Mouse (Mus musculus) spleen, adult 2 months (tissue): Measurements from ENCODE around the gene Ptprm. TPM values are rescaled to one million over a fixed set of nuclear protein-coding genes. Genes with fewer than 3 reads are reported as not detected.

Experiments
- DNase-seq, 2 experiments: peaks; one replicate each; pipeline versions ENCODE4 v3.0.0 to v3.0.0-alpha.2; 2012 to 2021; ENCODE audit warnings: low spot score in 2 of 2, low read depth in 1 of 2
- H3K27ac ChIP-seq: fragments of 200-500 bp; 2 replicates; pipeline ENCODE4 v1.5.1; 2012; ENCODE audit warnings: low read length, inconsistent platforms; ENCODE audit not compliant: insufficient read depth
- H3K27me3 ChIP-seq: fragments of 200-500 bp; 2 replicates; pipeline ENCODE4 v1.6.1; 2012; ENCODE audit warnings: mild to moderate bottlenecking, moderate library complexity, low read length, inconsistent platforms; ENCODE audit not compliant: control insufficient read depth, insufficient read depth
- H3K36me3 ChIP-seq: fragments of 200-500 bp; 2 replicates; pipeline ENCODE4 v1.6.1; 2012; ENCODE audit warnings: mild to moderate bottlenecking, low read length, inconsistent platforms; ENCODE audit not compliant: control insufficient read depth, insufficient read depth
- H3K4me1 ChIP-seq: fragments of 200-500 bp; 2 replicates; pipeline ENCODE4 v1.6.1; 2011; ENCODE audit warnings: inconsistent platforms; ENCODE audit not compliant: control insufficient read depth, insufficient read depth, insufficient read length
- H3K4me3 ChIP-seq: fragments of 200-500 bp; 2 replicates; pipeline ENCODE4 v1.5.1; 2011; ENCODE audit warnings: mild to moderate bottlenecking, inconsistent platforms; ENCODE audit not compliant: insufficient read depth, insufficient read length; ENCODE audit errors: extremely low read depth
- CTCF ChIP-seq: fragments of 200-500 bp; IDR thresholded peaks from 2 replicates; pipeline ENCODE4 v1.5.1; 2011; ENCODE audit warnings: mild to moderate bottlenecking, inconsistent platforms; ENCODE audit not compliant: insufficient read depth, insufficient read length, insufficient replicate concordance; ENCODE audit errors: extremely low read depth
- POLR2A ChIP-seq: fragments of 200-500 bp; IDR thresholded peaks from 2 replicates; pipeline ENCODE4 v1.6.1; 2011; ENCODE audit warnings: low read depth, low read length, inconsistent platforms
- WGBS: fragments of 180-500 bp; shearing (Covaris S2); methylation state at CpG from one replicate; pipeline ENCODE4 v1.1.7; 2018; 5-methylcytosine and 5-hydroxymethylcytosine counted together
- polyA plus RNA-seq: library from polyadenylated mRNA; depleted of rRNA; stranded (reverse); fragments of >200 nt; gene quantifications from 2 replicates; pipeline ENCODE4 v1.2.3, GENCODE M21; 2012

Gene Ptprm
- polyA plus RNA-seq, 1 experiment: 5.0 TPM

DNA sequence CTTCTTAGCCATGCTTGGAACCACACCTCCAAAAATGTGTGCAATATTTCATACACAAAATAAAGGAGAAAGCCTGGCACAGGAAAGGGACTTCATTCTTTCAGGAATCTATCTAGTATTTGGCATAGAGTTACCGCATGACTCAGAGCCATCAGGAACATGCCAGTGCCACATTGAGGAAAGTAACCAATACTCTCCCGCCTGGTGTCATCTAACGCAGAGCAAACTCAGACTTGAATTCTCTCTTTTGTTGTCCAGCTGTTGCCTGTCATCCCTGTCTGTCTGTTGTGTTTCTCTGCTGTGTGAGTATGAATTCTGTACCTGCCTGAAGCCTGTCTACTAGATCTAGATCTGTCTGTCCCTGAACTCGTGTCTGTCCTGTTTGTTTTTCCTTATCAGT is 100.8 kb downstream of the Ptprm start:
- DNase-seq: no peak
- WGBS: 85% methylated on average over 4 of the region's 4 CpGs
- H3K4me1 ChIP-seq: no peaks in the 10 kb centered on the region
- no peak overlapping the region for H3K27ac ChIP-seq
- H3K36me3 ChIP-seq: no peaks in the 10 kb centered on the region
- TF ChIP-seq POLR2A (no peak), CTCF (no peak)
- no peaks in the 10 kb centered on the region for H3K27me3 ChIP-seq
- H3K4me3 ChIP-seq: no peak overlapping the region

DNA sequence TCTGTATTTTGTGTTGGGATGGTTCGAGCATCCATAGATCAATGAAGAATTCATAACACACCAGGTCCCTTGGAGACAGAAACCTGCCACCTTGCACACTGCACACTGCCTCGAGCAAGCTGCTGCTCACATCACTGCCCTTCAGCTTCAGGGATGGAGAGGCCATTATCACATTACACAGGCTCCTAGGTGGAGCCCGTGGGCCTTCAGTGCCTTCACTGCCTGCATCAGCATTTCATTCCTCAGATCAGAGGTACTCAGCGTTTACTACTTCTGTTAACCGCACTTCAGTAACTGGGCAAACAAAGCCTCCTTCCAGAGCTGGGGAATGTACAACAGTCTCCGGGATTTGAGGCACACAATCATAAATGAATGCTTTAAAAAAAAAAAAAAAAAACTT is 101.3 kb downstream of the Ptprm start:
- DNase-seq: no peak
- no peaks in the 10 kb centered on the region for H3K27me3 ChIP-seq
- TF ChIP-seq POLR2A (no peak), CTCF (no peak)
- WGBS: 87% methylated on average over 6 of the region's 6 CpGs
- no peak overlapping the region for H3K27ac ChIP-seq
- H3K4me1 ChIP-seq: no peaks in the 10 kb centered on the region
- no peak overlapping the region for H3K4me3 ChIP-seq
- no peaks in the 10 kb centered on the region for H3K36me3 ChIP-seq

DNA sequence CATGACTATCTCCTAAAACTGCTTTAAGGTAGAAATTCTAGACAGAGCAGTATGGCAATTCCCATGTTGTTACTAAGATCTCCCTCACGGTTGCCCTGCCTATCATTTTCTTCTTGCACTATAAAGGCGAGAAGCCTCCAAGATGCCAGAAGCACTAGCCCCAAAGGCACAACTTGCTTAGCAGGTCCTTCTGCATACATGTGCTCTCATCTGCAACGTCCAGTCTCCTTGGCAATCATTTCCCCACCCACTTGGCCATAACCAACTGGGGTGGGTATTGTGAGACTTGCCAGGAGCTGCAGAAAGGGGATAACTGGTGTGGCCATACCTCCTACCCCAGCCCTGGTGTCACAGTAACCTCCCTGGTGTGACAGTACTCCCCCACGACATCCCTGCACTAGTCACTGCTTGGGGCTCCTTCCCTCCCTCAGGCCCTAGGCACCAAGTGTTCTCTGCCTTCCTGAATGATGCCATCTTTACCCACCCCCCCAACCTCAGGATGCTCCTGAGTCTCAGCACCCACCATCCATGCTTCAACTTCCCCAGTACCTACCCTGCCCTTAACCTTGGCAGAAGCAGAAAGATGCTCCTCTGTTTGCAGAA is 108.9 kb downstream of the Ptprm start:
- TF ChIP-seq CTCF (no peak), POLR2A (no peak)
- 79% methylated on average over 4 of the region's 4 CpGs for WGBS
- Histone ChIP-seq H3K27ac (no peak overlapping the region), H3K36me3 (no peaks in the 10 kb centered on the region), H3K4me3 (no peak overlapping the region), H3K4me1 (no peaks in the 10 kb centered on the region), H3K27me3 (no peaks in the 10 kb centered on the region)
- DNase-seq: no peak

DNA sequence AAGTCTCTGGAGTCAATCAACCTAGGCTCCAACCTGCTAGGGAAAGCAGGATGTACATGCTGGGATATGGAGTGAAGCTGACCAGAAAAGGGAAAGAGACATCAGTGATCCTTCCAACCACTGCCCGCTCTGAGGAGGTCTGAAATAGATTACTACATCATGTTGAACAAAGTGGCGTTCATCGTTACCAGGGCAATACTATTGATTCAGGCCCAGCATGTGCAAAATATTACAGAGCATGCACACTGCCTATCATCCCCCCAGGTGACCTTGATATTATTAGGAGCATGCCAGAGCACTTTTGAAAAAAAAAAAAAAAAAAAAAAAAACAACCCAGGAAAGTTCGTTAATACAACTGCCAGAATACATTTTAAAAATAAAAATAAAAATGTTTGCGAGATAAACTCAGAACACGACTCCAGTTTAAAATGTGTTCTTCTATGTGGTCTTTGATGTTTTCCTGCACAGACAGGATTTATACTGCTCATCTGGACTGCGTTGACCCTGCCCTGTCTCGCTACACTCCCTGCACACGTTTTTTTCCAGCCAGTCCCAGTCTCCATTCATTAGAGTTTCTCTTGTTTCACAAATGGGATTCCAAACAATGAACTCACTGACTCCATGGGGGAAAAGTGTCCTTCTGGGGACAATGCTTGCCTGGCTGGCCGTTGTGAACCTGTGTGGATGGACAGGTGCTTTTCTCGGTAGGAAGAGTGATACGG is 111.3 kb downstream of the Ptprm start:
- DNase-seq: no peak
- 87% methylated on average over 12 of the region's 12 CpGs for WGBS

DNA sequence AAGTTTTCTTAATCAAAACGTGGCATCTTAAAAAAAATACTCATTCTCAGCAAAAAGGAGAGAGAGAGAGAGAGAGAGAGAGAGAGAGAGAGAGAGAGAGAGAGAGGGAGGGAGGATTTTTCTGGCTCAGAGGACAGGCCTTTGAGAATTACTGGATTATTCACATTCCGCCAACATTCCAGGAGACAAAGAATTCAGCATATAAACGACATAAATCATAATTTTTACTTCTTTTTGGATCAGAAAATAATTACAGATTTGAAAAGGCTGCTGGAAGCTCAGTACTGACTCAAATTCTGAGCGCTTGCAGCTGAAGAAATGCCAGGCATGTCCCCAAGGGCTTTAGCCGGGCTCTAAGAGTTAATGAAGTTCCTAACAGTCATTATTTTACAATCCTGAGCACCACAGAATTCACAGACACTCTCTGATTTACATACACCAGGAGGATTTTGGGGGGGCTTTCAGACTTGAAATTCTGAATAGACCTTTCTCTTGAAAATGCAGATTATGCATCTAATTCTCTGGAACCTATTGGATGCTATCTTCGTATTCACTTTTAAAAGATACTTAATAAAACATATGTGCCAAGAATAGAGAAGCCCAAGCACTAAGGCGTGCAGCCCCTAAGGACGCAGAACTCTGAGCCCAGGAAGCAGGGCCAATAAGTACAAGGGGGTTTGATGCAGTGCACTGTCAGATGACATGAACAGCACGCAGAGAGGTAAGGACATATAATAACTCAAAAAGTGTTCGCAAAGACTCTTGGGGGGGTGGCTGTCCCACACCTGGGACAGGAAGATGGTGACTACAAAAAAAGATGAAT is 112.1 kb downstream of the Ptprm start:
- TF ChIP-seq CTCF (no peak), POLR2A (no peak)
- no peak for DNase-seq
- no peak overlapping the region for H3K4me3 ChIP-seq
- no peaks in the 10 kb centered on the region for H3K27me3 ChIP-seq
- no peaks in the 10 kb centered on the region for H3K36me3 ChIP-seq
- H3K4me1 ChIP-seq: no peaks in the 10 kb centered on the region
- WGBS: 75% methylated on average over 10 of the region's 10 CpGs
- no peak overlapping the region for H3K27ac ChIP-seq

More for the DNA sequence above, 111.3 kb downstream of the Ptprm start:
- no peak overlapping the region for H3K4me3 ChIP-seq
- no peak for TF ChIP-seq POLR2A
- TF ChIP-seq CTCF: no peak
- no peak overlapping the region for H3K27ac ChIP-seq
- H3K27me3 ChIP-seq: no peaks in the 10 kb centered on the region
- no peaks in the 10 kb centered on the region for H3K36me3 ChIP-seq
- no peaks in the 10 kb centered on the region for H3K4me1 ChIP-seq

DNA sequence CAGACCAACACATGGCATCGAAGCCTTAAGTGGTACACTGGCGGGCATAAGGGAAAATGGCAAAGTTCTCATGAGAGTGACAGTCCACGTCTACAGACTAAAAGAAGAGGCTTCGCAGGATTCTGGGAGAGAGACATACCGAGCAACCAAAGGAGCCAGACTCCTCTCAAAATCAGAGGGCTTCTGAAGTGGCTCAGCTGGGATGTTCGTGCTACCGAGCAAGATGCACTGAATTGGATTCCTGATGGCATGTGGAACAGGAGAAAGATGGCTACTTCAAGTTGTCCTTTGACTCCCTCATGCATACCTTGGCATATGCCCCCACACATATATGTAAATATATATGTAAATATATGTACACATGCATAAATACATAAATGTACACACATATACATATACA is 115.4 kb downstream of the Ptprm start:
- Histone ChIP-seq H3K4me1 (no peaks in the 10 kb centered on the region), H3K27me3 (no peaks in the 10 kb centered on the region), H3K36me3 (no peaks in the 10 kb centered on the region), H3K27ac (no peak overlapping the region), H3K4me3 (no peak overlapping the region)
- no peak for DNase-seq
- TF ChIP-seq POLR2A (no peak), CTCF (no peak)
- 96% methylated on average over 7 of the region's 7 CpGs for WGBS

DNA sequence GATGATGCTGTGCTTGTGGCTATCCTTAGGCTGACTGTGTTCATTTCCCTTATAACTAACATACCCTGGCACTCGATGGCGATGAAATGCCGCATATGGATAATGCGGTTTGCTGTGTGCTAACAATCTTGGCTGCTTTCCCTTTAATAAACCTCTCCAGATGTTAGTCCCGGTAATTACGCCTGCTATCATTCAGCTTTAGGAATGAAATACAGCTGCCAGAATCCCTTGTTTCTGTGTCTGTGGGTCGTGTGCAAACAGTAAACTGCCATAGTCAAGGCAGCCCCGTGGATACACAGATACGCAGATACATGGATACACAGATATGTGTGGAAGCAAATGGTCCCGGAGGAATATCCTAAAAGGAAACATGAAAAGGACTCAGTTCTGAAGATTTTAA is 116.8 kb downstream of the Ptprm start:
- TF ChIP-seq POLR2A (no peak), CTCF (no peak)
- no peaks in the 10 kb centered on the region for H3K36me3 ChIP-seq
- no peak for DNase-seq
- no peak overlapping the region for H3K4me3 ChIP-seq
- H3K4me1 ChIP-seq: no peaks in the 10 kb centered on the region
- no peaks in the 10 kb centered on the region for H3K27me3 ChIP-seq
- no peak overlapping the region for H3K27ac ChIP-seq
- WGBS: 93% methylated on average over 10 of the region's 10 CpGs
